Mouse (Mus musculus) limb, embryonic 12.5 days (tissue): ENCODE results near the gene Klhl30. TPM values are rescaled to one million over a fixed set of nuclear protein-coding genes. Genes with fewer than 3 reads are reported as not detected.

ENCODE experiments used
- ATAC-seq: fragments of 200-750 bp; cut with Nextera tagmentation; 2 replicates; pipeline ENCODE4 v1.8.0; 2017; ENCODE audit warnings: low read depth, moderate TSS enrichment; ENCODE audit not compliant: insufficient number of reproducible peaks, insufficient read depth, low FRiP score, low TSS enrichment
- H3K27ac ChIP-seq: fragments of 300-500 bp; sonication (generic); 2 replicates; pipeline ENCODE4 v1.5.1; 2016; ENCODE audit warnings: mild to moderate bottlenecking, moderate library complexity
- H3K27me3 ChIP-seq: fragments of 300-500 bp; sonication (generic); 2 replicates; pipeline ENCODE4 v1.6.1; 2016; ENCODE audit warnings: mild to moderate bottlenecking, moderate library complexity
- H3K36me3 ChIP-seq: fragments of 300-500 bp; sonication (generic); 2 replicates; pipeline ENCODE4 v1.6.1; 2016; ENCODE audit warnings: mild to moderate bottlenecking, moderate library complexity
- H3K4me1 ChIP-seq: fragments of 300-500 bp; sonication (generic); replicated peaks from 2 replicates; pipeline ENCODE4 v1.6.1; 2016
- H3K4me2 ChIP-seq: fragments of 300-500 bp; sonication (generic); 2 replicates; pipeline ENCODE4 v1.6.1; 2016; ENCODE audit warnings: mild to moderate bottlenecking, moderate library complexity
- H3K4me3 ChIP-seq: fragments of 300-500 bp; sonication (generic); replicated peaks from 2 replicates; pipeline ENCODE4 v1.5.1; 2016; ENCODE audit warnings: mild to moderate bottlenecking
- H3K9ac ChIP-seq: fragments of 300-500 bp; sonication (generic); replicated peaks from 2 replicates; pipeline ENCODE4 v1.6.1; 2016; ENCODE audit warnings: mild to moderate bottlenecking, moderate library complexity
- H3K9me3 ChIP-seq: fragments of 300-500 bp; sonication (generic); 2 replicates; pipeline ENCODE4 v1.6.1; 2016; ENCODE audit warnings: mild to moderate bottlenecking, moderate library complexity
- WGBS: fragments of 180-500 bp; shearing (Covaris S2); methylation state at CpG from one replicate; pipeline ENCODE4 v1.1.7; 2016; 5-methylcytosine and 5-hydroxymethylcytosine counted together
- polyA plus RNA-seq: library from polyadenylated mRNA; unstranded; fragments of >200 nt; fragmentation: Nextera tagmentation; extraction: Ambion mirVana; gene quantifications from 2 replicates; pipeline ENCODE4 v1.2.1, GENCODE M21; 2016

Klhl30 gene
- polyA plus RNA-seq, 1 experiment from 2014 or later = 0.84 TPM

DNA sequence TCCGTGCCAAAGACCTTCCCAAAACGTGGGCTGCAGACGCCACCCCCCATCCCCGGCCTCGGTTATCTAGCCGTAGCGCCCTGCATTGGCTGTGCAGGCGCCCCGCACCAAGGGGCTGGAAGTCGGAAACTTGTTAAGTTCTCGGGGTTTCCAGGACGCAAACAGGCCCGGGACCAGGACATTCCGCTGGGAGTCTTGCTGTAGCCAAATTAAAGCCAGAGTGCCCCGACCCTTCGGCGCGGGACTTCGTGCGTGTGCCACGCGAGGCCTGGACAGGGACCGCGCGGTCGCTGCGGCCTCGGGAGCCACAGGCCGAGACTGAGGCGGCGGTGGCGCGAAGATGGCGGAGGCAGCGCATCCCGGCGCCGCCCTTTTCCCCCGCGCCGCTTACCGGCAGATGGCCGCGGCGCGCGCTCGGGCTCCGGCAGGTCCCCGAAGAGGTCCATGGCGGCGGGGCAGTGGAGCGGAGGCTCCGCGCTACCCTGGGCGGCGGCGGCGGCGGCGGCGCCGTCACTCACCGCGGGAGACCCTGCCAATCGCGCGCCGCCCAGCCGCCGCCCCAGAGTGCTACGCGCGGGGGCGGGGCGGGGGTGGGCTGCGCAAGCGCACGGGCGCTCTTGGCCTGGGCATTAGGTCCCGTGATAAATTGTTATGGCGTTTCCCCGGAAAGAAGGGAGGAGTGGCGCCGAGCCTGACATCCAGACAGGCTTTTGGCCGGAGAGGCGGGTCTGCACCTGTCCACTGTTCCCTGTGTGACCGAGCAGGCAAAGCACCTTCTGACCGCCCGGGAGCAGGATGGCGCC is 47.6 kb downstream of the Klhl30 start, which contains the start of gene Ilkap:
Gene Ilkap (minus strand): TSS at position 556 of the 803 bp plus-strand sequence.
- no peaks in the 10 kb centered on the region for H3K9me3 ChIP-seq
- peak within 1 kb of the TSS; percentile 67 for H3K4me2 ChIP-seq
- ATAC-seq = peak; percentile 96
- peaks cover 30% of the 10 kb centered on the region for H3K36me3 ChIP-seq
- peak within 1 kb of the TSS; percentile 91 for H3K4me3 ChIP-seq
- under 1% methylated on average over 90 of the region's 91 CpGs for WGBS
- peak within 1 kb of the TSS; percentile 90 for H3K27ac ChIP-seq
- no peaks in the 10 kb centered on the region for H3K27me3 ChIP-seq
- H3K9ac ChIP-seq = peak within 1 kb of the TSS; percentile 96
- peaks cover 12% of the 10 kb centered on the region for H3K4me1 ChIP-seq

DNA sequence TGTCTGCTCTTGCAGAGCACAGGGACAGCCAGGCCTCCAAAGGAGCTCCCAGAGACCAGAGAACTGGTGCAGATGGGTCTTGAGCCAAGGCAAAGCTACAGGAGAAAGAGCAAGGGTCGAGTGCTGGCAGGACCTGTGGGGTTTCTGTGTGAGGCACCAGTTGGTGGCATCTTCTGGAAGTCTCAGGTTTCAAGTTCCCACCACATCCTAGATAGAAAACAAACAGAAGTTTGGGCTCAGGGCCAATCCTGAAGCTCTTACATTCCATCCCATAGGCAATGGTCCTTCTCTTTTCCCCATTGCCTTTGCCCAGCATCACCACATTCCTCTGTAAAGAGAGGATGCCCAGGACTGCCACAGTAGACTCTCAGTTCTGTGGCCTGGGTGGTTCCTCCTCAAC is 54.2 kb downstream of the Klhl30 start:
- 26% methylated on average over 1 of the region's 1 CpGs for WGBS
- Histone ChIP-seq H3K4me2 (no peak overlapping the region), H3K27me3 (peaks cover 9% of the 10 kb centered on the region), H3K9ac (no peak overlapping the region), H3K27ac (no peak overlapping the region), H3K36me3 (no peaks in the 10 kb centered on the region), H3K4me1 (no peaks in the 10 kb centered on the region), H3K4me3 (no peak overlapping the region), H3K9me3 (no peaks in the 10 kb centered on the region)
- no peak for ATAC-seq

DNA sequence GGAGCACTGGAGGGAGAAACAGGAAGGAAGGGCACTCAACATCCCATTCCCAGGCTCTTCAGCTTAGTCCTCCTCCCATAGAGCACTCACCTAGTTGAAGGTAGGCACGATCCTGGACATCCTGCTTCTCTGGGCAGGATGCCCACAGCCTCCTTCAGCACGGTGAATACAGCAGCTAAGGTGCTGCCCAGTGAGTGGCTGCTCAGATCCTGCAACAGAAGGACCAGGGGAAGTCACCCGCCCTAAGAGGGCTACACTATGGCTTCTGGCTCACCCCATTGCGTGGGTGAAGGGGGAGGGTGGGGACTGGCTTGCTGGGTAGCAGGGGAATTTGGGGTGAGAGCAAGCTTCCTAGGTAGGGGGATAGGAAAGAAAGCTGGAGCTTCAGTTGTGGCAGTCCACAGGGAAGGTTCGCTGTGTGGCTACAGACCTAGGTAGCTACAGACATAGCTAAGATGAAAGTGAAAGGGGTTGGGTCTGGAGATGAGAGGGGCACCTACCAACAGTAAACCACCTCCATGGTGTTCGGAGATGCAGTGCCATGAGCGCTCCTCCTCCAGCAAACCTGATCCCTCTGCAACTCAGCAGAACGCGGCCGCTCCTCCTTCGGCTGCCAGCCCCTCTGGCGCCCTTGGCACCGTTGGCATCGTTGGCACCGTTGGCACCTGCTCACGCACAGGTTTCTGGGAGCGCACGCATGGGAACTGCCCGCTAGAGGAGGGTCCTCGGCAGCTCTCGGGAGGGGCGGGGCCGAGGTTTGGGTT is 54.8 kb downstream of the Klhl30 start:
- H3K27me3 ChIP-seq = peaks cover 9% of the 10 kb centered on the region
- no peak overlapping the region for H3K4me2 ChIP-seq
- H3K4me1 ChIP-seq = no peaks in the 10 kb centered on the region
- no peak overlapping the region for H3K4me3 ChIP-seq
- no peak overlapping the region for H3K27ac ChIP-seq
- H3K9me3 ChIP-seq = no peaks in the 10 kb centered on the region
- WGBS = 60% methylated on average over 23 of the region's 23 CpGs
- 0 out of 2 replicates have a peak overlapping the region, but pooled peaks have one; percentile 8 for H3K9ac ChIP-seq
- no peaks in the 10 kb centered on the region for H3K36me3 ChIP-seq
- no peak for ATAC-seq

DNA sequence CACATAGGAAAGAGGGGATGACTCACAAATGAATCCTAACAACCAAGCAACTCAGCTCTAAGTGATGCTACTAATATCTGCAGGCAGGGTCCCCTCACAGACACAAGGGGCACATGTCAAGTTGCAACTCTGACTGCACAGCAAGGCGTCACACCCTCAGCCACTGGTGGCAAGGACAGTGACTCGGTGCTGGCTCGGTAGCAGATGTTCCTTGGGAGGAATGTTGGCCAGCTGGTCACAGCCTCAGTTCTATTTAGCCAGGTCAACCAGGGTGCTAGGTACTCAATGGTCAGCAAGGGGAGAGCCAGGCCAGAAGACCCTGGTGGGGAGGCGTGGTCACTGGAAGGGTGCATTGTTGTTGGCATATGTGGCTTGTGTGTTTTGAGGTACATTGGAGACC is 57.0 kb downstream of the Klhl30 start:
- ATAC-seq = no peak
- H3K36me3 ChIP-seq = 0 out of 2 replicates have a peak, but pooled peaks cover 5% of the 10 kb centered on the region
- H3K4me1 ChIP-seq = peaks cover 13% of the 10 kb centered on the region
- H3K9ac ChIP-seq = no peak overlapping the region
- H3K27ac ChIP-seq = no peak overlapping the region
- H3K4me2 ChIP-seq = no peak overlapping the region
- peaks cover 9% of the 10 kb centered on the region for H3K27me3 ChIP-seq
- H3K4me3 ChIP-seq = no peak overlapping the region
- no peaks in the 10 kb centered on the region for H3K9me3 ChIP-seq
- 75% methylated on average over 4 of the region's 4 CpGs for WGBS

DNA sequence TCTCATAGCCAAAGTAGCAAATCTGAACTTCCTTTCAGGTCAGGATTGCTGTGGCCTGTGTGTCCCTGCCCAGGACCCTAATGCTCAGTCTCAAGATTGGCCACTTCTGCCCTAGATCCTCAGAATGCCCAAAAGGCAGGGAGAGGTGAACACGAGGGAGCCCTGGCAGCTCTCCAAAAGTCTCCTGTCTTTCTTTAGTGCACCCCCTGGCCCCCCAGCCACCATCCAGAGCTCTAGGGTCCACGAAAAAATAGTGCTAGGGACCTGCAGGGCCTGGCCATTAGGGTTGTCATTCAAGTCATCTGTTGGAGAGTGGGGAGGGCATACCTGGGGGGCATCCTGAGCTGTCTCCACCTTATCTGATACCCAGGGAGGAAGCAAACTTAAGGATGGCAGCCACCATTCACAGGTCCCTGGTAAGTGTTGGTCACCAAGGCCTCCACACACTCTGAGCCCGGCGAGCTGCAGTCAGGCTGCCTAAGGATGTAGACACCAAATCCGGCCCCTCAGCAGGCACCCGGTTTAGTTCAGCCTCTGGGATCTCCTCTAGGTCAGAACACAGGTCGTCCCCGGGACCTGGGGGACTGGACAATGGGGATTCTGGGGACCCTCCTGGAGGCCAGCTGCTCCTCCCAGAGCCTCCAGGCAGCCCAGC is 60.9 kb downstream of the Klhl30 start:
- H3K9me3 ChIP-seq = no peaks in the 10 kb centered on the region
- peak overlapping the region; percentile 96 for H3K4me2 ChIP-seq
- H3K36me3 ChIP-seq = 0 out of 2 replicates have a peak, but pooled peaks cover 5% of the 10 kb centered on the region
- no peak for ATAC-seq
- H3K4me1 ChIP-seq = peaks cover 35% of the 10 kb centered on the region
- WGBS = 61% methylated on average over 8 of the region's 8 CpGs
- no peak overlapping the region for H3K27ac ChIP-seq
- H3K4me3 ChIP-seq = peak overlapping the region; percentile 74
- H3K27me3 ChIP-seq = no peaks in the 10 kb centered on the region
- H3K9ac ChIP-seq = peak overlapping the region; percentile 84

Other genes starting within 250 kb of the Klhl30 start
- gene Rbm44, start 205.9 kb upstream of the Klhl30 start, polyA plus RNA-seq = 0.70 and 1.0 TPM in 2 replicates
- gene Ramp1, start 171.2 kb upstream of the Klhl30 start, polyA plus RNA-seq = 1.1 and 1.9 TPM in 2 replicates
- gene Ube2f, start 100.7 kb upstream of the Klhl30 start, polyA plus RNA-seq = 70.2 and 71.1 TPM in 2 replicates
- 12.3 and 13.7 TPM in 2 replicates for gene Scly, start 52.7 kb upstream of the Klhl30 start, polyA plus RNA-seq
- gene Espnl, start 28.9 kb upstream of the Klhl30 start, polyA plus RNA-seq = 0.08 TPM in 2 replicates
- 1.5 and 1.6 TPM in 2 replicates for gene Erfe, start 15.4 kb downstream of the Klhl30 start, polyA plus RNA-seq
- 178 and 186 TPM in 2 replicates for gene Ilkap, start 47.8 kb downstream of the Klhl30 start, polyA plus RNA-seq
- 121 and 127 TPM in 2 replicates for gene Hes6, start 63.0 kb downstream of the Klhl30 start, polyA plus RNA-seq
- 1.9 and 2.1 TPM in 2 replicates for gene Per2, start 108.3 kb downstream of the Klhl30 start, polyA plus RNA-seq
- gene Traf3ip1, start 143.6 kb downstream of the Klhl30 start, polyA plus RNA-seq = 11.8 and 12.2 TPM in 2 replicates
- gene Asb1, start 189.5 kb downstream of the Klhl30 start, polyA plus RNA-seq = 6.6 and 9.3 TPM in 2 replicates